Mouse (Mus musculus): Measurements from ENCODE around the gene Mmp8. TPM values are rescaled to one million over a fixed set of nuclear protein-coding genes. Genes with fewer than 3 reads are reported as not detected.
A peak's percentile ranks its signal among the peaks of the same experiment; 100 is the strongest.

The Mmp8 gene
- total and polyA plus RNA-seq, 3 experiments, result not detected

DNA sequence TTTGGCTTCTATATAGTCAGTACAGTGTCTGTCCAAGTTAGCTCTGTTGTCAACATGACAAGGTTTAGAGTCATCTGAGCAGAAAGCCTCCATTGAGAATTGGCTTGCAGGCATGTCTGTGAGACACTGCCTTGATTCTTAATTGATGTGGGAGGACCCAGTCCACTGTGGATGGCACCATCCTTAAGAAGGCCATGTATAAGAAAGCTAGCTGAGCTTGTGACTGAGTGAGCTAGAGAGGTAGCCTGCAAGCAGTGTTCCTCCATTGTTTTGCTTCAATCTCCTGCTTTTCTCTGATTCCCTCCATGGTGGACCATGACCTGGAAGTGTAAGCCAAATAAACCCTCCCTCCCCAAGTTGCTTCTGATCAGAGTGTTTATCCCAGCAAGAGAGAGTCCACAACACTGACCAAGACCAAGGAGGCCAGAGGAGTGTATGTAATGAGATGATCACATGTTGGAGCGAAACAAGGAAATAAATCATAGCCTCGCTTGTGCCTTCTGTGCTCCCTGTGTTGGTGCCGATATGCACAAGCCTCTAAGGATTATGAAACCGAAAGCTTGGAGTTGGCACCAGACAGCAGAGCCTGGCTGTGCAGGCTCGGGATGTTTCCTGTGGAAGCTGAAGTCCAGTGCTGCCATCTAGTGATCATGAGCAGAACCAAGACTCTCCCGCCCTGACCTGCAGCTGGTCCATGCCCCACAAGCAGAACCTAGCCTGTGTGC lies 36.7 kb downstream of the Mmp8 start:
- H3K4me3 ChIP-seq (ENCODE audit: control insufficient read depth in 1 of 2, insufficient read depth in 1 of 2, low read depth in 2 of 2, low read length in 2 of 2), result peak overlapping the region; percentile 68 to 92
- H3K27ac ChIP-seq (ENCODE audit: control insufficient read depth, low read depth, low read length), result no peak overlapping the region
- H3K9ac ChIP-seq (ENCODE audit: control insufficient read depth, low read depth, low read length, poor library complexity, severe bottlenecking), result peak overlapping the region; percentile 38

DNA sequence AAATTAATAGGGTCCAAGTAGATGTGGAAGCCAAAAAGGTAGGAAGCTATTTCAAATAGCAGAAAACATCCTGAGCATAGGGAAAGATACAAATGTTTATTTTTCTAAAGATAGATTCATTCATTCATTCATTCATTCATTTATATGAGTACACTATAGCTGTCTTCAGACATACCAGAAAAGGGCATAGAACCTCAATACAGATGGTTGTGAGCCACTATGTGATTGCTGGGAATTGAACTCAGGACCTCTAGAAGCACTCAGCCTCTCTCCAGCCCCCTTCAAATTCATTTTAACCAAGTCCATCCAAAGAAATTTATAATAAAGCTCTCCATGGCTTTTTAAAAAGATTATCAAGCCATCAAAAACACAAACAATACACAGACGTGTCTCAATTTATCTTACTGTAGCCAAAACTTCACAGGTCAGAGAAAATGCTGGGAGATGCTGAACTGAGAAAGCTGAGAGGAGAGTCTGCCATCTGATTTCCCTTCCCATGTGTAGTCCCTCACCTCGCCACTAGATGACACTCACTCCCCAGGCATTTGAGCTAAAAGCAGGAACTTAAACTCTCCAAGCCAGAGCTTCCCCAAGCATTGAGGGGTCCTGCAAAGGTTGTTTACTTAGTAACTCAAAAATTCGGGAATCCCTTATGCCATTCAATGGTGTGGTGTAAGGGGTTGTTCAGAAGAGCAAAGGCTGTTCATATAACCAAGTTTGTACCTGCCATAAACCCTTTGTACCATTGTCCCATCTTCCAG lies 44.9 kb downstream of the Mmp8 start:
- DNase-seq (ENCODE audit: low read depth, low spot score), result peak; percentile 86
- no peaks in the 10 kb centered on the region for H3K9me3 ChIP-seq (replicated peaks; ENCODE audit: insufficient read depth, low read length)
- no peaks in the 10 kb centered on the region for H3K4me1 ChIP-seq (ENCODE audit: control insufficient read depth in 1 of 2, insufficient read depth in 2 of 2, low read length in 2 of 2)
- no peak overlapping the region for H3K27ac ChIP-seq (ENCODE audit: control insufficient read depth, low read depth, low read length)
- no peak overlapping the region for H3K4me3 ChIP-seq (ENCODE audit: control insufficient read depth in 1 of 2, insufficient read depth in 1 of 2, low read depth in 2 of 2, low read length in 2 of 2)
- H3K36me3 ChIP-seq (ENCODE audit: control insufficient read depth in 1 of 2, insufficient read depth in 2 of 2, low read length in 2 of 2), result no peaks in the 10 kb centered on the region
- no peak overlapping the region for H3K9ac ChIP-seq (ENCODE audit: control insufficient read depth, low read depth, low read length, poor library complexity, severe bottlenecking)
- H3K27me3 ChIP-seq (ENCODE audit: control insufficient read depth in 1 of 2, insufficient read depth in 2 of 2, low read length in 2 of 2), result peaks cover 0 to 3% of the 10 kb centered on the region in 2 experiments; a peak in 1 of 4 replicates
- no peaks in the 10 kb centered on the region for H3K79me2 ChIP-seq (ENCODE audit: control insufficient read depth, insufficient read depth, low read length, poor library complexity)
- TF ChIP-seq ZKSCAN1 (IDR thresholded peaks at IDR 0.05; ENCODE audit: low read depth, low read length), result no peak
- no peak for TF ChIP-seq POLR2AphosphoS2 (IDR thresholded peaks at IDR 0.05; ENCODE audit: low read length)
- TF ChIP-seq CHD1 (IDR thresholded peaks at IDR 0.05; ENCODE audit: low read depth, low read length), result no peak
- TF ChIP-seq KAT2A (conservative IDR thresholded peaks at IDR 0.05; ENCODE audit: low read depth, low read length), result no peak
- no peak for TF ChIP-seq GATA1 (IDR thresholded peaks at IDR 0.05; ENCODE audit: low read depth, low read length)
- TF ChIP-seq SIN3A (IDR thresholded peaks at IDR 0.05; ENCODE audit: low read length), result peak; percentile 36; the same call in 1 of the 2 replicates
- no peak for TF ChIP-seq POLR2AphosphoS5 (IDR thresholded peaks at IDR 0.05; ENCODE audit: borderline replicate concordance, low read depth, low read length)
- no peak for TF ChIP-seq RCOR1 (IDR thresholded peaks at IDR 0.05; ENCODE audit: low read depth, low read length)
- peak; percentile 32; the same call in 1 of the 2 replicates for TF ChIP-seq MAX (IDR thresholded peaks at IDR 0.05; ENCODE audit: low read length)
- TF ChIP-seq BHLHE40 (IDR thresholded peaks at IDR 0.05; ENCODE audit: borderline replicate concordance, low read depth, low read length), result 0 out of 2 replicates have a peak, but pooled peaks have one; percentile 43
- TF ChIP-seq TCF12 (IDR thresholded peaks at IDR 0.05; ENCODE audit: low read depth, low read length), result no peak
- no peak for TF ChIP-seq JUND (IDR thresholded peaks at IDR 0.05; ENCODE audit: low read depth, low read length)
- no peak for TF ChIP-seq USF1 (IDR thresholded peaks at IDR 0.05; ENCODE audit: low read depth, low read length)
- no peak for TF ChIP-seq HCFC1 (IDR thresholded peaks at IDR 0.05; ENCODE audit: low read depth, low read length)
- TF ChIP-seq ELF1 (IDR thresholded peaks at IDR 0.05; ENCODE audit: low read depth, low read length), result 0 out of 2 replicates have a peak, but pooled peaks have one; percentile 7
- TF ChIP-seq RAD21 (IDR thresholded peaks at IDR 0.05; ENCODE audit: low read depth, low read length), result no peak; the same call in none of the 2 replicates
- TF ChIP-seq MAZ (IDR thresholded peaks at IDR 0.05; ENCODE audit: low read depth, low read length), result no peak
- peak; percentile 95 for TF ChIP-seq ZC3H11A (IDR thresholded peaks at IDR 0.05; ENCODE audit: low read depth, low read length)
- no peak for TF ChIP-seq MXI1 (IDR thresholded peaks at IDR 0.05; ENCODE audit: low read depth, low read length)
- TF ChIP-seq MEF2A (IDR thresholded peaks at IDR 0.05; ENCODE audit: extremely low read depth, insufficient replicate concordance, low read depth, low read length, poor library complexity, severe bottlenecking), result no peak
- no peak for TF ChIP-seq E2F4 (IDR thresholded peaks at IDR 0.05; ENCODE audit: borderline replicate concordance, low read depth, low read length)
- TF ChIP-seq ZNF384 (IDR thresholded peaks at IDR 0.05; ENCODE audit: low read depth, low read length), result no peak
- TF ChIP-seq MYC (IDR thresholded peaks at IDR 0.05; ENCODE audit: low read depth, low read length), result peak; percentile 61; the same call in 1 of the 2 replicates
- TF ChIP-seq MYB (IDR thresholded peaks at IDR 0.05; ENCODE audit: low read depth, low read length), result no peak

More for the DNA sequence above, 36.7 kb downstream of the Mmp8 start:
- H3K27me3 ChIP-seq (ENCODE audit: control insufficient read depth in 1 of 2, insufficient read depth in 2 of 2, low read length in 2 of 2), result peaks cover 3 to 19% of the 10 kb centered on the region in 2 experiments
- TF ChIP-seq E2F4 (IDR thresholded peaks at IDR 0.05; ENCODE audit: borderline replicate concordance, low read depth, low read length) (peak; percentile 64; the same call in 1 of the 2 replicates), EP300 (IDR thresholded peaks at IDR 0.05; ENCODE audit: low read depth in 1 of 2, low read length in 2 of 2) (no peak), SMC3 (IDR thresholded peaks at IDR 0.05; ENCODE audit: low read depth, low read length) (peak; percentile 99), ZC3H11A (IDR thresholded peaks at IDR 0.05; ENCODE audit: low read depth, low read length) (peak; percentile 98), RAD21 (IDR thresholded peaks at IDR 0.05; ENCODE audit: low read depth, low read length) (peak; percentile 99), MXI1 (IDR thresholded peaks at IDR 0.05; ENCODE audit: low read depth, low read length) (no peak), ETS1 (IDR thresholded peaks at IDR 0.05; ENCODE audit: low read depth, low read length) (peak; percentile 39; the same call in 1 of the 2 replicates), CTCF (IDR thresholded peaks at IDR 0.05 in 2 of 3, conservative IDR thresholded peaks at IDR 0.05 in 1 of 3; ENCODE audit: control insufficient read depth in 1 of 3, insufficient read depth in 1 of 3, low read depth in 2 of 3, low read length in 3 of 3, poor library complexity in 1 of 3, severe bottlenecking in 1 of 3) (peak; percentile 96 to 99 (median 98)), RCOR1 (IDR thresholded peaks at IDR 0.05; ENCODE audit: low read depth, low read length) (0 out of 2 replicates have a peak, but pooled peaks have one; percentile 46), JUND (IDR thresholded peaks at IDR 0.05; ENCODE audit: low read depth, low read length) (0 out of 2 replicates have a peak, but pooled peaks have one; percentile 35)
- H3K4me1 ChIP-seq (ENCODE audit: control insufficient read depth in 1 of 2, insufficient read depth in 2 of 2, low read length in 2 of 2), result no peaks in the 10 kb centered on the region
- H3K79me2 ChIP-seq (ENCODE audit: control insufficient read depth, insufficient read depth, low read length, poor library complexity), result no peaks in the 10 kb centered on the region
- H3K36me3 ChIP-seq (ENCODE audit: control insufficient read depth in 1 of 2, insufficient read depth in 2 of 2, low read length in 2 of 2), result peaks cover 0 to 2% of the 10 kb centered on the region in 2 experiments; a peak in 2 of 4 replicates
- peak; percentile 93 for DNase-seq (ENCODE audit: low read depth, low spot score)
- no peaks in the 10 kb centered on the region for H3K9me3 ChIP-seq (replicated peaks; ENCODE audit: insufficient read depth, low read length)
